Mouse (Mus musculus) cerebellum, adult 2 months (tissue): ENCODE data around the gene Xrcc1.

ENCODE experiments used
- CTCF ChIP-seq: fragments of 200-500 bp; IDR thresholded peaks from 2 replicates; pipeline ENCODE4 v1.5.1; 2011; ENCODE audit warnings: low read depth, mild to moderate bottlenecking, control low read depth, low read length, moderate library complexity, borderline replicate concordance; ENCODE audit not compliant: insufficient read depth
- POLR2A ChIP-seq: fragments of 200-500 bp; IDR thresholded peaks from 2 replicates; pipeline ENCODE4 v1.6.1; 2011; ENCODE audit warnings: low read length, control low read depth, borderline replicate concordance; ENCODE audit not compliant: insufficient read depth

GRCm38 (mm10) chr7:24500929-24501328, 45.2 kb upstream of the Xrcc1 start:
- TF ChIP-seq POLR2A (no peak), CTCF (peak; percentile 46; the same call in 1 of the 2 replicates)
